Mouse (Mus musculus) lung, postnatal 0 days (tissue): ENCODE results near the gene Tnfrsf11a. TPM values are rescaled to one million over a fixed set of nuclear protein-coding genes. Genes with fewer than 3 reads are reported as not detected.
A peak's percentile ranks its signal among the peaks of the same experiment; 100 is the strongest.

Experiments used
- ATAC-seq: fragments of 200-750 bp; cut with Nextera tagmentation; 2 replicates; pipeline ENCODE4 v1.8.0; 2017; ENCODE audit warnings: moderate library complexity
- DNase-seq: peaks from one replicate; pipeline ENCODE4 v3.0.0-alpha.2; 2016; ENCODE audit warnings: low spot score
- H3K27ac ChIP-seq: fragments of 300-500 bp; sonication (generic); 2 replicates; pipeline ENCODE4 v1.5.1; 2014; ENCODE audit warnings: antibody characterized with exemption, mild to moderate bottlenecking, low read length, mixed read lengths
- H3K27me3 ChIP-seq: fragments of 300-500 bp; sonication (generic); replicated peaks from 2 replicates; pipeline ENCODE4 v1.6.1; 2014; ENCODE audit warnings: low read length, mixed read lengths; ENCODE audit not compliant: insufficient read depth
- H3K36me3 ChIP-seq: fragments of 300-500 bp; sonication (generic); 2 replicates; pipeline ENCODE4 v1.6.1; 2014; ENCODE audit warnings: low read length, mixed read lengths; ENCODE audit not compliant: insufficient read depth
- H3K4me1 ChIP-seq: fragments of 300-500 bp; sonication (generic); 2 replicates; pipeline ENCODE4 v1.6.1; 2014; ENCODE audit warnings: antibody characterized with exemption, low read depth, low read length, mixed read lengths; ENCODE audit not compliant: insufficient read depth
- H3K4me2 ChIP-seq: fragments of 300-500 bp; sonication (generic); replicated peaks from 2 replicates; pipeline ENCODE4 v1.6.1; 2014; ENCODE audit warnings: low read depth, mild to moderate bottlenecking, low read length, moderate library complexity, mixed read lengths
- H3K4me3 ChIP-seq: fragments of 300-500 bp; sonication (generic); 2 replicates; pipeline ENCODE4 v1.5.1; 2014; ENCODE audit warnings: low read depth, low read length
- H3K9ac ChIP-seq: fragments of 300-500 bp; sonication (generic); replicated peaks from 2 replicates; pipeline ENCODE4 v1.6.1; 2014; ENCODE audit warnings: low read depth, mild to moderate bottlenecking
- H3K9me3 ChIP-seq: fragments of 300-500 bp; sonication (generic); 2 replicates; pipeline ENCODE4 v1.6.1; 2016; ENCODE audit warnings: low read length, mixed read lengths
- CTCF ChIP-seq: IDR thresholded peaks from 2 replicates; pipeline ENCODE4 v1.5.1; 2016; ENCODE audit warnings: antibody characterized with exemption, mild to moderate bottlenecking
- EP300 ChIP-seq: IDR thresholded peaks from 2 replicates; pipeline ENCODE4 v1.6.1; 2016; ENCODE audit warnings: antibody characterized with exemption, mild to moderate bottlenecking, control low read depth
- WGBS: fragments of 180-500 bp; shearing (Covaris S2); extraction: QIAGEN DNeasy Blood & Tissue Kit; methylation state at CpG from one replicate; pipeline ENCODE4 v1.1.7; 2014; 5-methylcytosine and 5-hydroxymethylcytosine counted together
- polyA plus RNA-seq: library from polyadenylated mRNA; unstranded; fragments of >200 nt; fragmentation: Nextera tagmentation; extraction: Ambion mirVana; gene quantifications from 2 replicates; pipeline ENCODE4 v1.2.1, GENCODE M21; 2015

The Tnfrsf11a gene
- 1.9 and 2.2 TPM in 2 replicates for polyA plus RNA-seq

DNA sequence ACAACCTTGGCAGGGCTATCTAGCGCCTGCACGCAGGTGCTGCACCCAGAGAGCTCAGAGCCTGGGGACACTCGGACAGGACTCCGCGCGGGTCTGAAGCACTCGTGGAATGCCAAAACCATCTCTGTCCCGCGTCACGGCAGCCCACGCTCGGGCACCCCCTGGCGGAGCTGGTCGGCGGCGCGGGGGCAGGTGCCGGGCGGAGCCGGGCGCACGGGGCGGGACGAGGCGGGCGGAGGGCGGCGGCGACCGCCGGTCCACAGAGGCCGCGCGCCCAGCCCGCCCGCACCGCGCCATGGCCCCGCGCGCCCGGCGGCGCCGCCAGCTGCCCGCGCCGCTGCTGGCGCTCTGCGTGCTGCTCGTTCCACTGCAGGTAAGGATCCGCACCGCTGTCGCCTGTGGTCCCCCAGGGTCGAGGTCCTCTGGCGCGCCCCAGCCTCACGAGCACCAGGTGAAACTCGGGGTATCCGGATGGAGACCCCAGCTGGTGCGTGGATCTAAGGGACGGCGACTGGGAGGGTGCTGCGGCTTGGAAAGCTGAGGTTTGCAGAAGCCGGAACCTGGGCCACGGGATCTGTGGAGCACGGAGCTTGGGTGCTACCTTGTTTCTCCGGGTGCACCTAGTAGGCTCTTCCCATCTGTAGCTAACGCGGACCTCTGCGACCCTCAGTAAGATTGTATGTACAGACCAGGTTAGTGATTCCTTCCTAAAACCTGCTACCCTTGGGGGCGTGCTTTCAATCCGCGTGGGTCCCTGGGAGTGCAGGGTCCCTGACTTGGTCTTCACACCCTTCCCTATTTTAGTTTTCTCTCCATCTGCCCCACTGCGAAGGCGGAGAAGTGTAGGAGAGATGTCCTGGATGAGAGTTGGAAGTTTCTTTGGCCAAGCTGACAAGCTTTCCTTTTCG is at the start of gene Tnfrsf11a:
TSS of gene Tnfrsf11a (plus strand) at position 262 of the 908 bp plus-strand sequence.
- Histone ChIP-seq H3K4me2 (peak within 1 kb of the TSS; percentile 93), H3K4me1 (no peaks in the 10 kb centered on the region; the same call in 1 of the 2 replicates), H3K9ac (peak within 1 kb of the TSS; percentile 27; the same call in 1 of the 2 replicates), H3K27ac (no peak within 1 kb of the TSS), H3K36me3 (no peaks in the 10 kb centered on the region), H3K4me3 (peak within 1 kb of the TSS; percentile 53), H3K9me3 (no peaks in the 10 kb centered on the region), H3K27me3 (no peaks in the 10 kb centered on the region; the same call in none of the 2 replicates)
- 4% methylated on average over 42 of the region's 77 CpGs for WGBS
- TF ChIP-seq EP300 (no peak), CTCF (peak; percentile 65)
- DNase-seq, result peak; percentile 69
- ATAC-seq, result peak; percentile 89

DNA sequence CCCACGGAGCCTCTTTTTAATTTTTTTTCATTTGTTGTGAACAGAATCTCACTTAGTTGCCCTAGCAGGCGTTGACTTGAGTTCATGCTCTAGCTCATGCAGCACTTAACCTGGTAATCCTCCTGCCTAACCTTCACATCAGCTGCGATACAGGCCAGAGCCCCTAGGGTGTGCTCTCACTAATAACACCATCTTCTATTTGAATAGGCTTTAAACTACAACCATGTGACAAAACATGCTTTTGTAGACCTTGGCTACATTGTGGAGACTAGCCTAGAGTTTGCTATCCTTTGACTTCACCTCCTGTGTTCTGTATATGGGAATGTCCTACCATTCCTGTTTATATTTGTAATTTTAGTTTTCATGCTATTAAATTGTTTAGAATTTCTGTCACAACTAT is 45.2 kb upstream of the Tnfrsf11a start:
- no peak overlapping the region for H3K4me2 ChIP-seq
- 83% methylated on average over 3 of the region's 3 CpGs for WGBS
- H3K27me3 ChIP-seq, result no peaks in the 10 kb centered on the region
- no peak overlapping the region for H3K27ac ChIP-seq
- no peaks in the 10 kb centered on the region for H3K9me3 ChIP-seq
- H3K36me3 ChIP-seq, result peaks cover 11% of the 10 kb centered on the region
- no peaks in the 10 kb centered on the region for H3K4me1 ChIP-seq
- H3K4me3 ChIP-seq, result no peak overlapping the region
- ATAC-seq (0 out of 2 replicates have a peak, but pooled peaks have one; percentile 21), DNase-seq (peak; percentile 10)
- no peak overlapping the region for H3K9ac ChIP-seq
- TF ChIP-seq CTCF (peak; percentile 54), EP300 (no peak)

DNA sequence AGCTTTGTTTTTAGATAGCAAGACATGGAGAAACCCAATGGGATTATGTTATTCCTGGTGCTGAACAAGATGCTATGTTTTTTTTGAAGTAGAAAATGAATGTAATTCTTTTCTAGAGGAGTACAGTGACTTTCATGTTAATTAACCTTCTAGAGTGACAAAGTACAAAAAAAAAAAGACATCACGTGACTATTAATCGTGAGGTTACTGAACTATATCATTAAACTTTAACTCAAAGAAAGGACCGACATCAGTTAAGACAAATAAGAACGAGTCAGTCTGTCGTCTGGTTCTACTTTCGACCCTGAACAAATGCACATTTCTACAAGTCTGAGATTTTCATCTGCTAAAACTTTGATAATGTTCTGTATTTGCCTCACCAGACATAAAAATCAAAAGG is 42.2 kb upstream of the Tnfrsf11a start:
- DNase-seq, result no peak
- peaks cover 11% of the 10 kb centered on the region; the same call in 1 of the 2 replicates for H3K36me3 ChIP-seq
- H3K4me3 ChIP-seq, result no peak overlapping the region
- no peaks in the 10 kb centered on the region for H3K27me3 ChIP-seq
- H3K4me2 ChIP-seq, result no peak overlapping the region
- H3K4me1 ChIP-seq, result no peaks in the 10 kb centered on the region
- no peak overlapping the region for H3K9ac ChIP-seq
- ATAC-seq, result no peak
- TF ChIP-seq CTCF (no peak), EP300 (no peak)
- 88% methylated on average over 6 of the region's 6 CpGs for WGBS
- H3K9me3 ChIP-seq, result no peaks in the 10 kb centered on the region
- no peak overlapping the region for H3K27ac ChIP-seq

DNA sequence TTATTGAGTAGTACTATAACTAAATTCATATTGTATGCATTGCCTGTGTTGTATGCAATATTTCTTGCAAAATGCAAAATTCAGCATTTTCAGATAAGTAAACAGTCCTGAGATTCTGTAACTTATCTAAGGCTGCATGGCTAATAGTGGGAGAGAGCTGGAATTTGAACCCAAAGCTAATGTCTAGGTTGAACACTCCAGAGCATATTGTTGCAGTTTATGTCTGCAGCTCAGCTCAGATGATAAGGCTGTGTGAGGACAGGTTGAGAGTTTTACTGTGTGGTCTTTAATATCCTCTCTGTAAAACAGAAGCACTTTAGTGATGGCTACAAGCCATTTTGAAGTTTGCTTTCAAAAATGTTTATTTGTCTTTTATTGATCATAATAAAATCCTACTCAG is 41.0 kb upstream of the Tnfrsf11a start:
- no peak overlapping the region for H3K9ac ChIP-seq
- ATAC-seq, result no peak
- no peak overlapping the region for H3K4me3 ChIP-seq
- no peaks in the 10 kb centered on the region for H3K9me3 ChIP-seq
- TF ChIP-seq EP300, result no peak
- no peak for TF ChIP-seq CTCF
- H3K4me1 ChIP-seq, result no peaks in the 10 kb centered on the region
- no peaks in the 10 kb centered on the region for H3K27me3 ChIP-seq
- no peak overlapping the region for H3K27ac ChIP-seq
- H3K4me2 ChIP-seq, result no peak overlapping the region
- peaks cover 15% of the 10 kb centered on the region; the same call in 1 of the 2 replicates for H3K36me3 ChIP-seq
- DNase-seq, result no peak

DNA sequence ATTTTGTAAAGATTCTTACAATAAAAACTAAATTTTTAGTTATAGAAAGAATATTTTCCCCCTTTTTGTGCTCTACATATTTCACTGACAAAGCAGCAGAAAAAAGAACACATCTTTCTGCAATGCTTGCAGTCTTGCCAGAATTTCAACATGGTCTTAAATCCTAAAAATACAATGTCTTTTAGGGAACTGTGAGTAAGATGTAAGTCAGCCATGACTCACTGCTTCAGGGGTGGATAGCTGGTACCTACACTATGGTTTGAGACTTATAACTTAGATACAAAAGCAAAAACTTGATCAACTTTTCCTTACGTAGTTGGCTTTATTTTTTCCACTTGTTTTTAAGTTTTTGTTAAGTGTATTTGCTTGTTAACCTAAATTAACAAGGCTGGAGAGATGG is 38.0 kb upstream of the Tnfrsf11a start:
- Histone ChIP-seq H3K9ac (no peak overlapping the region), H3K27ac (no peak overlapping the region), H3K9me3 (no peaks in the 10 kb centered on the region), H3K27me3 (no peaks in the 10 kb centered on the region), H3K4me3 (no peak overlapping the region), H3K4me2 (no peak overlapping the region), H3K36me3 (peaks cover 15% of the 10 kb centered on the region; the same call in 1 of the 2 replicates), H3K4me1 (no peaks in the 10 kb centered on the region)
- DNase-seq (peak; percentile 8), ATAC-seq (no peak)
- whole genome bisulfite sequencing, result 87% methylated on average over 1 of the region's 1 CpGs
- no peak for TF ChIP-seq EP300
- no peak for TF ChIP-seq CTCF

DNA sequence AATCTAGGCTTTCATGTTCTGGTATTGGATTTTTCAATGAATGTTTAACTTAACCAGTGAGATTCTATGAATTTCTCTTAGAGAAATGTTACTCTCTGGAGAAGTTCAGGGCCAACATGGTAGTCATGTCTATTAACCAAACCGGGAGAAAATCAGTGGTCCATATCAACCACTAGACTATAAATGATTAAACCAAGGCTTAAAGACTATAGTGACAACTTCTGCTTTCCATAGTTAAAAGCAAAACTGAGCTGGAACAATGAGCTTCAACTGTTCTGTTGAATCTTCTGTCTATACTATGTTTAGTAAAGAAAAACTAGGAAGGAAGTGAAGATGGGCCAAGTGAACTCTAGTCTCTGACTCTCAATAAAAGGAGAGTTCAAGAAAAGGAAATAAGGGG is 34.1 kb upstream of the Tnfrsf11a start:
- no peak overlapping the region for H3K27ac ChIP-seq
- TF ChIP-seq CTCF, result no peak
- no peak for DNase-seq
- no peak overlapping the region for H3K9ac ChIP-seq
- no peak overlapping the region for H3K4me2 ChIP-seq
- ATAC-seq, result no peak
- H3K9me3 ChIP-seq, result no peaks in the 10 kb centered on the region
- no peak overlapping the region for H3K4me3 ChIP-seq
- no peaks in the 10 kb centered on the region for H3K27me3 ChIP-seq
- 83% methylated on average over 1 of the region's 1 CpGs for WGBS
- H3K36me3 ChIP-seq, result peaks cover 17% of the 10 kb centered on the region
- H3K4me1 ChIP-seq, result no peaks in the 10 kb centered on the region
